Mouse (Mus musculus) intestine, embryonic 14.5 days (tissue): Measurements from ENCODE around the gene Aldh4a1. TPM values are rescaled to one million over a fixed set of nuclear protein-coding genes. Genes with fewer than 3 reads are reported as not detected.

ENCODE experiments used
- ATAC-seq: fragments of 200-750 bp; cut with Nextera tagmentation; replicated peaks from 2 replicates; pipeline ENCODE4 v1.8.0; 2017; ENCODE audit warnings: low read depth, moderate number of reproducible peaks, moderate TSS enrichment, moderate library complexity; ENCODE audit not compliant: low FRiP score, low TSS enrichment
- DNase-seq: peaks from one replicate; pipeline ENCODE4 v3.0.0-alpha.2; 2018; ENCODE audit warnings: low spot score
- H3K27ac ChIP-seq: fragments of 300-500 bp; sonication (generic); 2 replicates; pipeline ENCODE4 v1.5.1; 2014; ENCODE audit warnings: low read depth, mild to moderate bottlenecking, control low read depth
- H3K27me3 ChIP-seq: fragments of 300-500 bp; sonication (generic); replicated peaks from 2 replicates; pipeline ENCODE4 v1.6.1; 2014; ENCODE audit warnings: low read length, control low read depth; ENCODE audit not compliant: control insufficient read depth, insufficient read depth
- H3K36me3 ChIP-seq: fragments of 300-500 bp; sonication (generic); 2 replicates; pipeline ENCODE4 v1.6.1; 2014; ENCODE audit warnings: low read length, control low read depth; ENCODE audit not compliant: control insufficient read depth, insufficient read depth
- H3K4me1 ChIP-seq: fragments of 300-500 bp; sonication (generic); replicated peaks from 2 replicates; pipeline ENCODE4 v1.6.1; 2014; ENCODE audit warnings: low read length, control low read depth, mixed read lengths; ENCODE audit not compliant: control insufficient read depth, insufficient read depth
- H3K4me2 ChIP-seq: fragments of 300-500 bp; sonication (generic); 2 replicates; pipeline ENCODE4 v1.6.1; 2014; ENCODE audit warnings: low read length
- H3K4me3 ChIP-seq: fragments of 300-500 bp; sonication (generic); 2 replicates; pipeline ENCODE4 v1.5.1; 2014; ENCODE audit warnings: low read depth, low read length, control low read depth, mixed read lengths
- H3K9ac ChIP-seq: fragments of 300-500 bp; sonication (generic); 2 replicates; pipeline ENCODE4 v1.6.1; 2014; ENCODE audit warnings: mild to moderate bottlenecking, low read length
- H3K9me3 ChIP-seq: fragments of 300-500 bp; sonication (generic); 2 replicates; pipeline ENCODE4 v1.6.1; 2016; ENCODE audit warnings: low read length, control low read depth; ENCODE audit not compliant: control insufficient read depth
- WGBS: fragments of 180-500 bp; shearing (Covaris S2); extraction: QIAGEN DNeasy Blood & Tissue Kit; methylation state at CpG from one replicate; pipeline ENCODE4 v1.1.7; 2014; 5-methylcytosine and 5-hydroxymethylcytosine counted together
- polyA plus RNA-seq: library from polyadenylated mRNA; unstranded; fragments of >200 nt; fragmentation: Nextera tagmentation; extraction: Ambion mirVana; gene quantifications from 2 replicates; pipeline ENCODE4 v1.2.1, GENCODE M21; 2014

Aldh4a1 gene
- polyA plus RNA-seq, 1 experiment from 2014 or later = 11.0 TPM

DNA sequence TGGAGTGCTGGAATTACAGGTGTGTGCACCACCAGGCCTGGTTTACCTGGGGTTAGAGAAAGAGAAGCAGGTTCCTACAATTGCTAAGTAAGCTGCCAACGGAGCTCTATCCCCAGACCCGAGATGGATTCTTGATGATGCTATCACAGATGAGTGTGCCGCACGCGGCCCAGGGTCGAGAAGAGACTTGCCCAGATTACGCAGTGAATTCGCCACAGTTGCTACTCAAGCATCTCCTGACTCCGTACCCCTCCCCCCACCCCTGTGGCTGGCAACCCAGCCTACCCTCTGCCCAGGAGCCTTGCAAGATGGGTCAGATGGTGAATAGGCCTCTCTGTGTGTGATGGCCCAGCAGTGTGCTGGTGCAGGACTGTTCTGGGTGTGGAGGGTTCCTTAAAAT, 26.0 kb upstream of the Aldh4a1 start:
- Histone ChIP-seq H3K4me2 (no peak overlapping the region), H3K27me3 (no peaks in the 10 kb centered on the region), H3K9me3 (no peaks in the 10 kb centered on the region), H3K4me1 (peaks cover 58% of the 10 kb centered on the region), H3K27ac (no peak overlapping the region; the same call in 1 of the 2 replicates), H3K9ac (no peak overlapping the region), H3K36me3 (no peaks in the 10 kb centered on the region), H3K4me3 (no peak overlapping the region)
- ATAC-seq (no peak), DNase-seq (no peak)
- WGBS = 52% methylated on average over 9 of the region's 9 CpGs

DNA sequence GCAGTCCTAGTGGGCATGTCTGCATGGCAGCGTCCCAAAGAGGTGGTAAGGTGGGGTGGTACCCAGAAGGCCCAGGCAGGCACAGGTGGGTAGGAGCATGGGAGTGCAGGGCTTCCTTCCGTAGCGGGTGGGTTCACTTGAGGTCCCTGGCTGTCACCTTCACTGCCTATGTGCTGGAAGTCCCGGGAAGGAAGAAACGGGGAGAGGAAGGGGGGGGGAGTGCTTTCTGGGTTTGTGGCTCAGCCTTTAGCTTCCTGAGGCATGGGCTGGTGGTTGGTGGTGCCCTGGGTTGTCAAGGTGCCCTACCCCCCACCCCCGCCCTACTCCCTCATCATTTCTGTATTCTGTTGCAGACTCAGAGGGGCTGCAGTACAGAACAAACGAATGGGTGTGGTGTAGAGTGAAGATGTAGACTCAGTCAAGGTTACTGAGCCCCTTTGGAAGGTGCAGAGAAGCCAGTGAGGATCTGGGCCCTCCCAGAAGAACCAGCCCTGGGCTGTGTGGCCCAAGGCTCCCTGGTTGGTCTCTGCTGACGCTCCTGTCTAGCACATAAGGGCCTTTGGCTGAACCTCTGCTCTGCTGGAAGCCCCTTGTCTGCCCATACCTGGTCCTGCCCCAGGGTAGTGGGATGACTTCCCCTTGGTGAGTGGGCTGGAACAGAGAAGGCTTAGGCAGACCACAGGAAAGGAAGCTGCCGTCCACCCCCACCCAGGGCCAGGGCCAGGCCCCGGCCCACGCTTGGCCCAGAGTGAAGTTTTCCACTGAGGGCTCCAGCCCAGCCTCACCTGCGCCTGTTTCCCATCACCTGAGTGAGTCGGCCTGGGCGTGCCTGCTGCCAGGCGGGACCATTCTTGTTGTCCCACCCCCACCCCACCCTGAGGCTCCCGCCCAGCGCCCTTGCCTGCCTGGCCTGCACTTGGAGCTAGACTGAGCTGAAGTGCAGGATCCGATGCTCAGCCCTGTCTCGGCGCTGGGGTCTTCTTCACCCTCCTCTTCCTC, 25.1 kb upstream of the Aldh4a1 start:
- 38% methylated on average over 20 of the region's 20 CpGs for WGBS
- H3K9ac ChIP-seq = no peak overlapping the region; the same call in 1 of the 2 replicates

DNA sequence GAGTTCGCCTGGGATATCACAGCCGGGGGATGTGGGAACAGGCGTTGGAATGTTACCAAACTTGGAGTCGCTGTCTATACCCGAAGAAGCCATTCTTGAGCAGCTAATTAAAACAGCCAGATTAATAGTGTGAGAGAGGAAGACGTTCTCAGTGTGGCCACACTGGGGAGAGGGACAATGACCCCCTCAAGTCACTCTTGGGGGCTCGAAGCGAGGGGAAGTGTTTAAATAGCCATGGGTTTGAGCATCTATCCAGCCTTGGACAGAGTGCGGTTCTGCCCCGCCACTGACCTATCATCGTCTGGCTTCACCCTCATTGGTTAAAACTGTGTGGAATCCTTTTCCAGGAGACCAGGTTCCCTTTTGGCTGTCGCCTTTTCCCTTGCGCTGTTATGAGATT, 24.3 kb upstream of the Aldh4a1 start:
- H3K9me3 ChIP-seq = no peaks in the 10 kb centered on the region
- whole genome bisulfite sequencing = 16% methylated on average over 13 of the region's 13 CpGs
- H3K27ac ChIP-seq = peak overlapping the region; percentile 86
- peak; percentile 69 for DNase-seq
- no peak overlapping the region for H3K4me3 ChIP-seq
- no peak for ATAC-seq
- H3K27me3 ChIP-seq = no peaks in the 10 kb centered on the region
- no peaks in the 10 kb centered on the region for H3K36me3 ChIP-seq
- H3K9ac ChIP-seq = peak overlapping the region; percentile 25
- H3K4me2 ChIP-seq = peak overlapping the region; percentile 35
- peaks cover 73% of the 10 kb centered on the region for H3K4me1 ChIP-seq

More for the DNA sequence above, 25.1 kb upstream of the Aldh4a1 start:
- Histone ChIP-seq H3K27me3 (no peaks in the 10 kb centered on the region), H3K4me2 (peak overlapping the region; percentile 35), H3K4me1 (peaks cover 66% of the 10 kb centered on the region), H3K36me3 (no peaks in the 10 kb centered on the region), H3K27ac (peak overlapping the region; percentile 86), H3K4me3 (no peak overlapping the region), H3K9me3 (no peaks in the 10 kb centered on the region)
- ATAC-seq (no peak), DNase-seq (no peak)

GRCm38 (mm10) chr4:139598950-139599518, 23.6 kb upstream of the Aldh4a1 start:
- ATAC-seq (peak; percentile 75), DNase-seq (peak; percentile 90)
- Histone ChIP-seq H3K9me3 (no peaks in the 10 kb centered on the region), H3K9ac (peak overlapping the region; percentile 23; the same call in 1 of the 2 replicates), H3K4me1 (peaks cover 73% of the 10 kb centered on the region), H3K4me3 (peak overlapping the region; percentile 8; the same call in 1 of the 2 replicates), H3K4me2 (peak overlapping the region; percentile 35), H3K36me3 (no peaks in the 10 kb centered on the region), H3K27ac (peak overlapping the region; percentile 86), H3K27me3 (no peaks in the 10 kb centered on the region)
- under 1% methylated on average over 12 of the region's 12 CpGs for WGBS

DNA sequence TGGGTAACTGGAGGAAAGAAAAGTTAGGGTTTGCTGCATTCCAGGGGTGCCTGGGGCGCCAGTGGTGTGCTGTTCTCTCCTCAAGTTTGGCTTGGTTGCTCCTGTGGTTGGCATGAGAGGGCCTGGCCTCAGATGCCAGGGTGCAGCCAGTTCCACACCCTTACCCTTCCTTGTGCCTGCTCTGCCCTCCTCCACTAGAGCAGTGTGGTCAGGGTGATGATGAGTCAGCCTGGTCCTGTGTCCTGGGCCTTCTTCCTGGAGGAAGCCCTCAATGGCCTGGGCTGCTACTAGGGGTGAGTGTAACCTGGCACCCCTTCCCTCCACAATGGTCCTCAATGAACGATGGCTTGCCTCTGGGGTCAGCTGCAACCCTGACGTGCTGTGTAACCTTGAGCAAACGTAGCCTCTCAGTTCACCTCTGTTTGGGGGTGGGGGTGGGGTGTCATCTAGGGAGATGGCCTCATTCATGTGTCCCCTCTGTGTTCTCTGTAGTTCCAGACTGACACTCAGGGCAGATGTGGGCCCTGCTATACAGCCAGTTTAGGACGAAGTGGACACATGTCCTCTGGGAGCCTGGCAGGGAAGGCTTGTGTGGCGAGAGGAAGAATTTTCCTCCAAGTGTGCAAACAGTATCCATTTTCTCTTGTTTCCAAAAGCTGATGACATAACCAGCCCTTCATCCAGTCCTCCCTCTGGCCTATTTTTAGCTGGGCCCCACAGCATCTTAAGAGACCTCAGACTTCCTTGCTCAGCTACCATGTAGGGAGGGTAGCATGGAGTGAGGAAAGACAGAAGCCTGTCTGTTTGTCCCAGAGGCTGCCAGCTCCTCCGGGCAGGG, 20.9 kb upstream of the Aldh4a1 start:
- H3K9ac ChIP-seq = no peak overlapping the region
- H3K9me3 ChIP-seq = no peaks in the 10 kb centered on the region
- H3K36me3 ChIP-seq = peaks cover 18% of the 10 kb centered on the region
- peak overlapping the region; percentile 57 for H3K27ac ChIP-seq
- 0 out of 2 replicates have a peak overlapping the region, but pooled peaks have one; percentile 0 for H3K4me2 ChIP-seq
- peaks cover 55% of the 10 kb centered on the region for H3K4me1 ChIP-seq
- no peak overlapping the region for H3K4me3 ChIP-seq
- DNase-seq = no peak
- WGBS = 42% methylated on average over 7 of the region's 7 CpGs
- no peaks in the 10 kb centered on the region for H3K27me3 ChIP-seq
- no peak for ATAC-seq

DNA sequence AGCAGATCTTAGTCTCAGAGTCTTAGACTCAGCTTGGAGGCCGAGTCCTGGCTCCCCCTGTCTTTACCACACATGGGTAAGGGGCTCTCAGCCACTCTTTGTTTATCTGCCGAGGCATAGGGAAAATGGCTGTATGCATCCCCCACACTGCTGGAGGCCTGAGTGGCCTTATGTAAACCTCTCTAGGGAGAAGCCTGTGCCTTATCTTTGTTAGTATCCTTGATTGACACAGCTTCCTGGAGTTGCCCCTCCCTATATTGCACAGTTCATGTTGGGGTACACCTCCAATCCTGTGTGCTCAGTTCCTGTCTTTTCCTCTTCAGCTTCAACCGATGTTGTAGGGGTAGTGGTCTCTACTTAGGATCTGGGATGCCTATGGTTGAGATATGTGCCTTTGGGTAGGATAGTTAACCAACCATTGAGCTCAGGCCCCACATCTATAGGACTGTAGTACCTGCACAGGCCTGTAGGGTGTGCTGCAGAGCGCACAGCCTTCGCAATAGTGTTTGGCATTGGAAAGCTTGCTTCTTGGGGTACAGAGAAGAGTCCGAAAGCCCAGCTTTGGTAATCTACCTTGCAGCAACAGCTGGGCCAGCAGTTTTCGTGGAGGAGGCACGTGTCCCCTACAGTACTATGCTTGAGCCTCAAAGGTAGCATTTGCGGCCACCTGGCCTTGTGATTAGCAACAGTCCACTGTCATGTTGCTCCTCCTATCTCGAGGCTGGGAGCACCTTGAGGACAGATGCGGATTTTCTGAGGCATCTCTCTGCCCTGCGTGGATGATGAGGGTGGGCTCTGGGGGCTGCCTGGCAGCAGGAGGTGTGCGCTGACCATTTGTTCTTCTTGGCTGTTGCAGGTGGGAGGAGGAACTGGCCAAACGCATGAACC, 20.1 kb upstream of the Aldh4a1 start, which contains the start of gene Gm21969:
TSS of gene Gm21969 (plus strand) at position 830 of the 888 bp plus-strand sequence.
- Histone ChIP-seq H3K36me3 (peaks cover 24% of the 10 kb centered on the region), H3K4me2 (0 out of 2 replicates have a peak within 1 kb of the TSS, but pooled peaks have one; percentile 0), H3K9ac (no peak within 1 kb of the TSS), H3K9me3 (no peaks in the 10 kb centered on the region), H3K4me1 (peaks cover 46% of the 10 kb centered on the region), H3K4me3 (no peak within 1 kb of the TSS), H3K27me3 (no peaks in the 10 kb centered on the region), H3K27ac (peak within 1 kb of the TSS; percentile 57)
- ATAC-seq (no peak), DNase-seq (peak; percentile 84)
- WGBS = 49% methylated on average over 14 of the region's 14 CpGs

GRCm38 (mm10) chr4:139605216-139605615, 17.4 kb upstream of the Aldh4a1 start:
- H3K9me3 ChIP-seq = no peaks in the 10 kb centered on the region
- no peak overlapping the region for H3K9ac ChIP-seq
- WGBS = 90% methylated on average over 11 of the region's 11 CpGs
- no peak for ATAC-seq
- no peak overlapping the region for H3K27ac ChIP-seq
- H3K36me3 ChIP-seq = peaks cover 38% of the 10 kb centered on the region
- no peaks in the 10 kb centered on the region for H3K27me3 ChIP-seq
- peaks cover 24% of the 10 kb centered on the region for H3K4me1 ChIP-seq
- H3K4me2 ChIP-seq = no peak overlapping the region
- no peak overlapping the region for H3K4me3 ChIP-seq
- DNase-seq = no peak
